Comparison of ENCODE assay signal across 16 mouse cellular contexts in genomic region chr10:7063752-7064457, GRCm38 (mm10). TPM values are rescaled to one million over a fixed set of nuclear protein-coding genes. Genes with fewer than 3 reads are reported as not detected.
A peak's percentile ranks its signal among the peaks of the same experiment; 100 is the strongest.
DNase-seq lines count a peak whose midpoint lies in the region; ATAC-seq and TF ChIP-seq lines count a peak whose summit lies in the region.
"Had no signal": no experiment of that assay in that cellular context is flagged by ENCODE, and none has a peak within 500 bp of the region (broad histone marks: within the 10 kb centered on the region; RNA-seq: fewer than 3 reads in every experiment).

No protein-coding gene starts in this region.

- H3K27me3 ChIP-seq in small intestine, adult 2 months (ENCODE audit: control insufficient read depth, insufficient read depth, low read length) = no peaks in the 10 kb centered on the region
- H3K27me3 ChIP-seq: embryonic facial prominence, embryonic 15.5 days; forebrain, embryonic 12.5 days; midbrain, embryonic 12.5 days had no signal

- TF ChIP-seq CTCF in small intestine, adult 2 months (IDR thresholded peaks at IDR 0.05; ENCODE audit: extremely low read depth, insufficient read length, insufficient replicate concordance, low read depth, low read length) = no peak

- DNase-seq in frontal cortex, postnatal 14 days (ENCODE audit: low spot score in 2 of 2) = no peak
- DNase-seq in lung, postnatal 25 days (ENCODE audit: low spot score) = peak; percentile 23
- no peak for DNase-seq in lung, postnatal 10 days
- DNase-seq in c-Kit-positive CD71-negative TER-119-negative erythroid progenitor cells, embryonic 14.5 days (ENCODE audit: low read depth) = peak; percentile 34
- no peak for DNase-seq in testis, postnatal 10 days (ENCODE audit: low spot score)
- DNase-seq in adrenal gland, postnatal 10 days = no peak
- DNase-seq: adrenal gland, postnatal 25 days; kidney, adult 9 months; left cerebral cortex, postnatal 4 days; lung, embryonic 14.5 days had no signal

- H3K36me3 ChIP-seq in small intestine, adult 2 months (ENCODE audit: control insufficient read depth, insufficient read depth, low read length) = no peaks in the 10 kb centered on the region
- H3K36me3 ChIP-seq: embryonic facial prominence, embryonic 15.5 days; forebrain, embryonic 12.5 days; heart, embryonic 10.5 days; midbrain, embryonic 12.5 days had no signal

- whole genome bisulfite sequencing in small intestine, adult 2 months = 77% methylated on average over 9 of the region's 9 CpGs

- H3K4me1 ChIP-seq in small intestine, adult 2 months (ENCODE audit: control insufficient read depth, insufficient read depth, insufficient read length, low read length) = no peaks in the 10 kb centered on the region
- H3K4me1 ChIP-seq: embryonic facial prominence, embryonic 15.5 days; forebrain, embryonic 12.5 days; heart, embryonic 10.5 days; midbrain, embryonic 12.5 days had no signal

- H3K27ac ChIP-seq in small intestine, adult 2 months (ENCODE audit: insufficient read depth, low read depth, low read length) = no peak overlapping the region
- H3K27ac ChIP-seq: embryonic facial prominence, embryonic 15.5 days; forebrain, embryonic 12.5 days; heart, embryonic 10.5 days; midbrain, embryonic 12.5 days had no signal

- peak overlapping the region; percentile 1; the same call in 1 of the 2 replicates for H3K4me3 ChIP-seq in small intestine, adult 2 months (ENCODE audit: low read depth, low read length)
- H3K4me3 ChIP-seq: embryonic facial prominence, embryonic 15.5 days; forebrain, embryonic 12.5 days; heart, embryonic 10.5 days; midbrain, embryonic 12.5 days had no signal

- peak; percentile 78 for ATAC-seq in frontal cortex, adult (ENCODE audit: low TSS enrichment)

- TF ChIP-seq POLR2A in small intestine, adult 2 months (IDR thresholded peaks at IDR 0.05; ENCODE audit: low read depth, low read length) = no peak

RNA-seq across cellular contexts. Expression of gene Ipcef1, which starts 11.6 kb away (rescaled TPM):
- polyA plus RNA-seq in small intestine, adult 2 months (2012; rRNA removed) = 0.14 and 0.19 TPM in 2 replicates
- total RNA-seq in adrenal gland, postnatal 10 days (2021) = 1 to 10 TPM; 1.3 to 1.4 TPM

Comparison
In these comparisons a context has a peak if more than half of its experiments do, and no peak if none do; other contexts are left out.
1. DNase-seq: peak in lung, postnatal 25 days (single experiment) and c-Kit-positive CD71-negative TER-119-negative erythroid progenitor cells, embryonic 14.5 days (single experiment); none in frontal cortex, postnatal 14 days (0 of 2), lung, postnatal 10 days (single experiment), testis, postnatal 10 days (single experiment) and adrenal gland, postnatal 10 days (single experiment).